Mouse (Mus musculus): ENCODE results near the gene Sept9. TPM values are rescaled to one million over a fixed set of nuclear protein-coding genes. Genes with fewer than 3 reads are reported as not detected.

The Sept9 gene
- polyA plus RNA-seq, 1 experiment from 2014 or later, result 186 TPM

- H3K36me3 ChIP-seq, result no peaks in the 10 kb centered on the region
- H3K4me3 ChIP-seq, result no peak overlapping the region
- peaks cover 3% of the 10 kb centered on the region; the same call in 1 of the 2 replicates for H3K27me3 ChIP-seq (ENCODE audit: insufficient read depth, poor library complexity, severe bottlenecking)
- H3K27ac ChIP-seq, result no peak overlapping the region
- peaks cover 10% of the 10 kb centered on the region for H3K4me1 ChIP-seq (replicated peaks)
- WGBS, result 85% methylated on average over 3 of the region's 3 CpGs
- H3K9me3 ChIP-seq, result peaks cover 25% of the 10 kb centered on the region
- DNase-seq (ENCODE audit: low spot score), result no peak
Observed at GRCm38 (mm10) chr11:117182808-117183207, 16.7 kb upstream of the Sept9 start.

GRCm38 (mm10) chr11:117183299-117183698, 16.2 kb upstream of the Sept9 start:
- H3K4me3 ChIP-seq, result no peak overlapping the region
- no peak for DNase-seq (ENCODE audit: low spot score)
- H3K27ac ChIP-seq, result no peak overlapping the region
- peaks cover 10% of the 10 kb centered on the region for H3K4me1 ChIP-seq (replicated peaks)
- H3K9me3 ChIP-seq, result peaks cover 25% of the 10 kb centered on the region
- WGBS, result 82% methylated on average over 3 of the region's 3 CpGs
- H3K36me3 ChIP-seq, result no peaks in the 10 kb centered on the region
- H3K27me3 ChIP-seq (ENCODE audit: insufficient read depth, poor library complexity, severe bottlenecking), result peaks cover 3% of the 10 kb centered on the region; the same call in 1 of the 2 replicates

GRCm38 (mm10) chr11:117183841-117184240, 15.6 kb upstream of the Sept9 start:
- peaks cover 7% of the 10 kb centered on the region for H3K4me1 ChIP-seq (replicated peaks)

GRCm38 (mm10) chr11:117185076-117185933, 14.2 kb upstream of the Sept9 start:
- peaks cover 7% of the 10 kb centered on the region for H3K4me1 ChIP-seq (replicated peaks)
- H3K36me3 ChIP-seq, result no peaks in the 10 kb centered on the region
- no peak overlapping the region for H3K4me3 ChIP-seq
- DNase-seq (ENCODE audit: low spot score), result no peak
- WGBS, result 68% methylated on average over 21 of the region's 21 CpGs
- peaks cover 20% of the 10 kb centered on the region for H3K9me3 ChIP-seq
- H3K27ac ChIP-seq, result peak overlapping the region; percentile 62; the same call in 1 of the 2 replicates
- no peaks in the 10 kb centered on the region for H3K27me3 ChIP-seq (ENCODE audit: insufficient read depth, poor library complexity, severe bottlenecking)

More at GRCm38 (mm10) chr11:117183841-117184240, 15.6 kb upstream of the Sept9 start:
- Histone ChIP-seq H3K9me3 (peaks cover 25% of the 10 kb centered on the region), H3K27ac (no peak overlapping the region), H3K36me3 (no peaks in the 10 kb centered on the region), H3K27me3 (ENCODE audit: insufficient read depth, poor library complexity, severe bottlenecking) (no peaks in the 10 kb centered on the region), H3K4me3 (no peak overlapping the region)
- DNase-seq (ENCODE audit: low spot score), result no peak
- 85% methylated on average over 5 of the region's 5 CpGs for WGBS

- Histone ChIP-seq H3K9me3 (no peaks in the 10 kb centered on the region), H3K4me3 (no peak overlapping the region), H3K36me3 (no peaks in the 10 kb centered on the region), H3K27me3 (ENCODE audit: insufficient read depth, poor library complexity, severe bottlenecking) (peaks cover 8% of the 10 kb centered on the region; the same call in 1 of the 2 replicates), H3K4me1 (replicated peaks) (no peaks in the 10 kb centered on the region), H3K27ac (no peak overlapping the region)
- DNase-seq (ENCODE audit: low spot score), result no peak
- 61% methylated on average over 5 of the region's 5 CpGs for WGBS
Observed at GRCm38 (mm10) chr11:117191524-117191923, 7.9 kb upstream of the Sept9 start.

- WGBS, result 81% methylated on average over 11 of the region's 11 CpGs
- 0 out of 2 replicates have a peak overlapping the region, but pooled peaks have one; percentile 23 for H3K27ac ChIP-seq
- H3K9me3 ChIP-seq, result no peaks in the 10 kb centered on the region
- H3K27me3 ChIP-seq (ENCODE audit: insufficient read depth, poor library complexity, severe bottlenecking), result peaks cover 38% of the 10 kb centered on the region
- DNase-seq (ENCODE audit: low spot score), result no peak
- H3K36me3 ChIP-seq, result no peaks in the 10 kb centered on the region
- no peak overlapping the region for H3K4me3 ChIP-seq
- peaks cover 5% of the 10 kb centered on the region for H3K4me1 ChIP-seq (replicated peaks)
Observed at GRCm38 (mm10) chr11:117194475-117194937, 5.0 kb upstream of the Sept9 start.

GRCm38 (mm10) chr11:117195616-117196015, 3.8 kb upstream of the Sept9 start:
- no peak overlapping the region for H3K4me3 ChIP-seq
- 91% methylated on average over 6 of the region's 6 CpGs for WGBS

GRCm38 (mm10) chr11:117196681-117197080, 2.8 kb upstream of the Sept9 start:
- Histone ChIP-seq H3K4me3 (no peak overlapping the region), H3K4me1 (replicated peaks) (peaks cover 12% of the 10 kb centered on the region), H3K9me3 (no peaks in the 10 kb centered on the region), H3K36me3 (no peaks in the 10 kb centered on the region), H3K27me3 (ENCODE audit: insufficient read depth, poor library complexity, severe bottlenecking) (peaks cover 60% of the 10 kb centered on the region), H3K27ac (no peak overlapping the region)
- no peak for DNase-seq (ENCODE audit: low spot score)
- 87% methylated on average over 7 of the region's 7 CpGs for WGBS

More at GRCm38 (mm10) chr11:117195616-117196015, 3.8 kb upstream of the Sept9 start:
- Histone ChIP-seq H3K4me1 (replicated peaks) (peaks cover 12% of the 10 kb centered on the region), H3K27me3 (ENCODE audit: insufficient read depth, poor library complexity, severe bottlenecking) (peaks cover 49% of the 10 kb centered on the region), H3K9me3 (no peaks in the 10 kb centered on the region), H3K27ac (no peak overlapping the region), H3K36me3 (no peaks in the 10 kb centered on the region)
- no peak for DNase-seq (ENCODE audit: low spot score)

GRCm38 (mm10) chr11:117198122-117198521, 1.3 kb upstream of the Sept9 start:
- Histone ChIP-seq H3K4me1 (replicated peaks) (peaks cover 15% of the 10 kb centered on the region), H3K27me3 (ENCODE audit: insufficient read depth, poor library complexity, severe bottlenecking) (peaks cover 74% of the 10 kb centered on the region), H3K4me3 (no peak overlapping the region), H3K9me3 (no peaks in the 10 kb centered on the region), H3K36me3 (no peaks in the 10 kb centered on the region), H3K27ac (no peak overlapping the region)
- DNase-seq (ENCODE audit: low spot score), result no peak
- 89% methylated on average over 5 of the region's 5 CpGs for WGBS

- no peak overlapping the region for H3K4me3 ChIP-seq
- H3K27me3 ChIP-seq (ENCODE audit: insufficient read depth, poor library complexity, severe bottlenecking), result peaks cover 79% of the 10 kb centered on the region
- WGBS, result 84% methylated on average over 12 of the region's 12 CpGs
- peaks cover 36% of the 10 kb centered on the region for H3K4me1 ChIP-seq (replicated peaks)
- no peak overlapping the region for H3K27ac ChIP-seq
- DNase-seq (ENCODE audit: low spot score), result no peak
- H3K9me3 ChIP-seq, result no peaks in the 10 kb centered on the region
- no peaks in the 10 kb centered on the region for H3K36me3 ChIP-seq
Observed at GRCm38 (mm10) chr11:117201846-117202245, 2.4 kb downstream of the Sept9 start.

GRCm38 (mm10) chr11:117204606-117205005, 5.1 kb downstream of the Sept9 start:
- Histone ChIP-seq H3K4me1 (replicated peaks) (peaks cover 51% of the 10 kb centered on the region), H3K4me3 (no peak overlapping the region), H3K27me3 (ENCODE audit: insufficient read depth, poor library complexity, severe bottlenecking) (peaks cover 51% of the 10 kb centered on the region), H3K9me3 (no peaks in the 10 kb centered on the region), H3K36me3 (no peaks in the 10 kb centered on the region), H3K27ac (0 out of 2 replicates have a peak overlapping the region, but pooled peaks have one; percentile 16)
- WGBS, result 86% methylated on average over 8 of the region's 8 CpGs
- no peak for DNase-seq (ENCODE audit: low spot score)

GRCm38 (mm10) chr11:117205042-117205441, 5.6 kb downstream of the Sept9 start:
- Histone ChIP-seq H3K27ac (no peak overlapping the region), H3K9me3 (no peaks in the 10 kb centered on the region)
- WGBS, result 86% methylated on average over 6 of the region's 6 CpGs

GRCm38 (mm10) chr11:117205447-117205846, 6.0 kb downstream of the Sept9 start:
- no peak for DNase-seq (ENCODE audit: low spot score)
- 83% methylated on average over 9 of the region's 9 CpGs for WGBS

More at GRCm38 (mm10) chr11:117205042-117205441, 5.6 kb downstream of the Sept9 start:
- H3K27me3 ChIP-seq (ENCODE audit: insufficient read depth, poor library complexity, severe bottlenecking), result peaks cover 47% of the 10 kb centered on the region
- H3K4me1 ChIP-seq (replicated peaks), result peaks cover 46% of the 10 kb centered on the region
- no peaks in the 10 kb centered on the region for H3K36me3 ChIP-seq
- no peak overlapping the region for H3K4me3 ChIP-seq
- no peak for DNase-seq (ENCODE audit: low spot score)

More at GRCm38 (mm10) chr11:117205447-117205846, 6.0 kb downstream of the Sept9 start:
- Histone ChIP-seq H3K27ac (no peak overlapping the region), H3K9me3 (no peaks in the 10 kb centered on the region), H3K4me3 (no peak overlapping the region), H3K36me3 (no peaks in the 10 kb centered on the region), H3K4me1 (replicated peaks) (peaks cover 45% of the 10 kb centered on the region), H3K27me3 (ENCODE audit: insufficient read depth, poor library complexity, severe bottlenecking) (peaks cover 43% of the 10 kb centered on the region)

Measured in hindbrain, embryonic 10.5 days (tissue).